Mouse (Mus musculus) T-cell, adult 66 days (primary cell): ENCODE measurements around the gene Gm8257. TPM values are rescaled to one million over a fixed set of nuclear protein-coding genes. Genes with fewer than 3 reads are reported as not detected.

Experiments used
- total RNA-seq, 2 experiments: library from RNA; stranded (reverse); gene quantifications; 3 replicates in 1 of 2; 4 replicates in 1 of 2; pipeline ENCODE4 v1.2.4; 2023

Gene Gm8257
- total RNA-seq = not detected

DNA sequence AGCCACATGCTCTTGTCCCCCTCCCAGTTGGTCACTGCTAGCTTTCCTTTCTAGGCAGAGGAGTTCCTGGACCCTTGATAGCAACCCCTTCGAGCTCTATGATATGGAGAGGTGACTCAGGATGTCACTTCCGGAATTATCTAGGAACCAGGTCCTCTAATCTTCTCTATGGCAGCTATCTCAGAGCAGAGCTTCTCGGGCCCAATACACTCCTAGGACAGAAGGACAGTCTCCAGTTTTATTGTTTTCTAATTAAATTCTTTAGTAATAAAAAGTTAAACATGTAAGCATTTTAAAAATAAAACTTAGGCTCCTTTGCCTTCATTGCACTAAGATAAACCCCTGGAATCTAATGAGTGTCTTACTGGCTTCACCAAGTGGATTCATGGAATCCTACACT, at the start of gene Gm8257:
Gm8257 (minus strand) TSS at position 101 of the 400 bp plus-strand sequence.

DNA sequence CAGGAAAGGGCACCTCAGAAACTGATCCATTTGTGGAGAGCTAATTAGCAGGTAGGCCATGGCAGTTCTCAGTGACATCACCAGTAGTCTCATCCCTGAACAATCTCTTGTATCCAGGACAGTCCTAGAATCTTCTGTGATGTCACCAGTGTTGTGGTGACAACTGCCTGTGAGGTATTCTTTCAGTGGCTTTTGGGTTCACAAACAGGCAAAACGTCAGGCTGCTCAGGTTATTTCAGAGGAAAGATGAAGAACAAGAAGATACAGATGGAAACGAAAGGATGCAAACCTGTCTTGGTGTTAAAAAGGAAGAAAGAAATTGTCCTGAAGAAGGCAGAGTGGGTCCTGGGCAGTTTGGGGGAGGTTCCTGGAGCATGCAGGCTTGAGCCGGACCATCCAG, 44.0 kb upstream of the Gm8257 start, which contains the start of gene Gm8267:
Gm8267 (minus strand) TSS at position 101 of the 400 bp plus-strand sequence.

DNA sequence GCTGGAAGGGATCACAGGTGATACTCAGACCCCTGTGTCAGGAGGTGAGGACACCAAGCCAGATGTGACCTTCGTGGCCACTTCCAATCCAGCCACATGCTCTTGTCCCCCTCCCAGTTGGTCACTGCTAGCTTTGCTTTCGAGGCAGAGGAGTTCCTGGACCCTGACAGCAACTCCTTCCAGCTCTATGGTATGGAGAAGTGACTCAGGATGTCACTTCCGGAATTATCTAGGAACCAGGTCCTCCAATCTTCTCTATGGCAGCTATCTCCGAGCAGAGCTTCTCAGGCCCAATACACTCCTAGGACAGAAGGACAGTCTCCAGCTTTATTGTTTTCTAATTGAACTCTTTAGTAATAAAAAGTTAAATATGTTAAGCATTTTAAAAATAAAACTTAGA, 78.5 kb downstream of the Gm8257 start, which contains the start of gene Gm5624:
Gm5624 (minus strand) TSS at position 202 of the 400 bp plus-strand sequence.

Other genes with a start within 250 kb of the Gm8257 start
- gene BC061237, start 214.0 kb downstream of the Gm8257 start, total RNA-seq = not detected
- not detected for gene Gm17093, start 188.2 kb downstream of the Gm8257 start, total RNA-seq
- not detected for gene Gm8247, start 123.3 kb downstream of the Gm8257 start, total RNA-seq
- not detected for gene Gm5624, start 78.5 kb downstream of the Gm8257 start, total RNA-seq
- not detected for gene Gm8267, start 43.9 kb upstream of the Gm8257 start, total RNA-seq
- not detected for gene Ptgdr, start 152.9 kb upstream of the Gm8257 start, total RNA-seq